8 mouse cellular contexts compared by ENCODE assay signal in genomic region chr17:28015068-28015730, GRCm38 (mm10).
DNase-seq lines count a peak whose midpoint lies in the region; ATAC-seq and TF ChIP-seq lines count a peak whose summit lies in the region.

No protein-coding gene starts in this region.

- H3K9me3 ChIP-seq in forebrain, embryonic 10.5 days, result no peaks in the 10 kb centered on the region
- no peaks in the 10 kb centered on the region for H3K9me3 ChIP-seq in forebrain, embryonic 14.5 days (replicated peaks; ENCODE audit: control insufficient read depth, low read length)
- no peaks in the 10 kb centered on the region for H3K9me3 ChIP-seq in kidney, postnatal 0 days (replicated peaks; ENCODE audit: low read length)
- no peaks in the 10 kb centered on the region for H3K9me3 ChIP-seq in stomach, postnatal 0 days (ENCODE audit: control insufficient read depth, low read length)

- peaks cover 84% of the 10 kb centered on the region for H3K4me1 ChIP-seq in forebrain, embryonic 10.5 days
- H3K4me1 ChIP-seq in forebrain, embryonic 14.5 days (ENCODE audit: control insufficient read depth, insufficient read depth, low read length), result peaks cover 22% of the 10 kb centered on the region
- H3K4me1 ChIP-seq in kidney, postnatal 0 days (replicated peaks; ENCODE audit: insufficient read depth, low read length), result peaks cover 56% of the 10 kb centered on the region
- H3K4me1 ChIP-seq in stomach, postnatal 0 days (replicated peaks; ENCODE audit: control insufficient read depth, insufficient read depth), result peaks cover 11% of the 10 kb centered on the region

- no peak for DNase-seq in forebrain, embryonic 10.5 days (ENCODE audit: extremely low spot score, low spot score)
- DNase-seq in forebrain, embryonic 14.5 days (ENCODE audit: low spot score), result no peak
- DNase-seq in heart, adult 11 months, result peak; percentile 98
- peak; percentile 60 for DNase-seq in kidney, postnatal 0 days (ENCODE audit: low spot score)
- peak; percentile 86 for DNase-seq in lung, postnatal 36 days
- DNase-seq in stomach, postnatal 0 days (ENCODE audit: low spot score), result no peak
- no peak for DNase-seq in frontal cortex, postnatal 25 days (ENCODE audit: low spot score in 2 of 2)
- DNase-seq in right cerebral cortex, postnatal 25 days, result no peak

- no peak overlapping the region for H3K4me2 ChIP-seq in forebrain, embryonic 14.5 days (ENCODE audit: low read length)
- H3K4me2 ChIP-seq in kidney, postnatal 0 days (ENCODE audit: low read length), result no peak overlapping the region
- H3K4me2 ChIP-seq in stomach, postnatal 0 days (replicated peaks; ENCODE audit: low read depth), result no peak overlapping the region

- no peak overlapping the region for H3K9ac ChIP-seq in forebrain, embryonic 14.5 days (ENCODE audit: low read length)
- H3K9ac ChIP-seq in kidney, postnatal 0 days (ENCODE audit: low read depth, low read length), result no peak overlapping the region
- no peak overlapping the region for H3K9ac ChIP-seq in stomach, postnatal 0 days (ENCODE audit: low read length)

- 86% methylated on average over 17 of the region's 17 CpGs for WGBS in forebrain, embryonic 10.5 days
- 81% methylated on average over 17 of the region's 17 CpGs for WGBS in forebrain, embryonic 14.5 days
- WGBS in kidney, postnatal 0 days, result 52% methylated on average over 17 of the region's 17 CpGs
- 63% methylated on average over 17 of the region's 17 CpGs for WGBS in stomach, postnatal 0 days

- peaks cover 14% of the 10 kb centered on the region; the same call in 1 of the 2 replicates for H3K36me3 ChIP-seq in forebrain, embryonic 10.5 days (replicated peaks)
- H3K36me3 ChIP-seq in forebrain, embryonic 14.5 days (ENCODE audit: control insufficient read depth, insufficient read depth, low read length), result peaks cover 12% of the 10 kb centered on the region; the same call in 1 of the 2 replicates
- no peaks in the 10 kb centered on the region for H3K36me3 ChIP-seq in kidney, postnatal 0 days (ENCODE audit: insufficient read depth, low read length)
- H3K36me3 ChIP-seq in stomach, postnatal 0 days (ENCODE audit: control insufficient read depth, insufficient read depth, low read length), result no peaks in the 10 kb centered on the region; the same call in 1 of the 2 replicates

- H3K4me3 ChIP-seq in forebrain, embryonic 10.5 days, result no peak overlapping the region
- no peak overlapping the region for H3K4me3 ChIP-seq in forebrain, embryonic 14.5 days (ENCODE audit: low read depth, low read length)
- H3K4me3 ChIP-seq in kidney, postnatal 0 days (replicated peaks; ENCODE audit: low read depth, low read length), result no peak overlapping the region
- H3K4me3 ChIP-seq in stomach, postnatal 0 days (ENCODE audit: low read depth, low read length), result no peak overlapping the region

- no peak for TF ChIP-seq EP300 in stomach, postnatal 0 days (optimal IDR thresholded peaks at IDR 0.05)

- H3K27ac ChIP-seq in forebrain, embryonic 10.5 days, result peak overlapping the region; percentile 56
- no peak overlapping the region for H3K27ac ChIP-seq in forebrain, embryonic 14.5 days (ENCODE audit: low read depth, low read length)
- peak overlapping the region; percentile 92 for H3K27ac ChIP-seq in kidney, postnatal 0 days
- peak overlapping the region; percentile 58 for H3K27ac ChIP-seq in stomach, postnatal 0 days (replicated peaks)

- no peak; the same call in 1 of the 2 replicates for TF ChIP-seq CTCF in kidney, postnatal 0 days (IDR thresholded peaks at IDR 0.05; ENCODE audit: low read depth)
- TF ChIP-seq CTCF in stomach, postnatal 0 days (IDR thresholded peaks at IDR 0.05; ENCODE audit: low read depth), result no peak

- no peak for ATAC-seq in forebrain, embryonic 14.5 days
- ATAC-seq in kidney, postnatal 0 days (replicated peaks; ENCODE audit: low FRiP score, low read depth), result no peak
- no peak for ATAC-seq in stomach, postnatal 0 days (ENCODE audit: low FRiP score, low TSS enrichment)

- no peaks in the 10 kb centered on the region for H3K27me3 ChIP-seq in forebrain, embryonic 10.5 days (ENCODE audit: poor library complexity, severe bottlenecking)
- H3K27me3 ChIP-seq in forebrain, embryonic 14.5 days (replicated peaks; ENCODE audit: control insufficient read depth, insufficient read depth, low read length), result no peaks in the 10 kb centered on the region
- no peaks in the 10 kb centered on the region for H3K27me3 ChIP-seq in kidney, postnatal 0 days (ENCODE audit: insufficient read depth, low read length)
- no peaks in the 10 kb centered on the region for H3K27me3 ChIP-seq in stomach, postnatal 0 days (ENCODE audit: control insufficient read depth, insufficient read depth, low read length)

Comparison
In these comparisons a context has a peak if more than half of its experiments do, and no peak if none do; other contexts are left out.
1. DNase-seq: peak in heart, adult 11 months (single experiment), kidney, postnatal 0 days (single experiment) and lung, postnatal 36 days (single experiment); none in forebrain, embryonic 10.5 days (single experiment), forebrain, embryonic 14.5 days (single experiment), stomach, postnatal 0 days (single experiment), frontal cortex, postnatal 25 days (0 of 2) and right cerebral cortex, postnatal 25 days (single experiment).